Mouse (Mus musculus) lung, adult 2 months (tissue): ENCODE measurements around the gene Col4a3.

Experiments used
- CTCF ChIP-seq: fragments of 200-500 bp; IDR thresholded peaks from 2 replicates; pipeline ENCODE4 v1.5.1; 2011; ENCODE audit warnings: mild to moderate bottlenecking, low read length, control low read depth; ENCODE audit not compliant: insufficient read depth
- POLR2A ChIP-seq: fragments of 200-500 bp; IDR thresholded peaks from 2 replicates; pipeline ENCODE4 v1.6.1; 2011; ENCODE audit warnings: low read depth, mild to moderate bottlenecking, control low read depth, low read length, borderline replicate concordance; ENCODE audit errors: extremely low read depth

DNA sequence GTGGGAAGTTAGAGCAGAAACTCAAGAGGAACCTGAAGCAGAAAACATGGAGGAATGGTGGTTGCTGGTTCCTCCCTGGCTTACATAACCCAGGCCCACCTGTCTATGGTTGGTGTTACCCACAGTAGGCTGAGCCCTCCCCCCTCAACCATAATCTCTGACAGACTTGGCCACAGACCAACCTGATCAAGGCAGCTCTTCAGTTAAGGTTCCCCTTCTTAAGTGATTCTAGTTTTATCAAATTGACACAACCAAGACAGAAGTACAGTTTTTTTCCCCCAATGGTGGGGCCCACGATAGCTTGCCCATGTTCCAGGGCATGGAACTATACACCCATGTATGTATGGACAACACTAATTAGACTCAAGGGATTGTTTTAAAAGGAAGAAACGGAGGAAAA is 100.1 kb downstream of the Col4a3 start:
- TF ChIP-seq CTCF (no peak), POLR2A (no peak)
